Mouse (Mus musculus): ENCODE measurements around the gene Igsf9b. TPM values are rescaled to one million over a fixed set of nuclear protein-coding genes. Genes with fewer than 3 reads are reported as not detected.

Igsf9b gene
- polyA plus RNA-seq (2012; rRNA removed; ENCODE audit: low replicate concordance): 0.22 and 0.73 TPM in 2 replicates

GRCm38 (mm10) chr9:27298411-27299285 lies at the start of gene Igsf9b:
Igsf9b (plus strand) TSS chr9:27299204.

GRCm38 (mm10) chr9:27396500-27396899 lies 97.5 kb downstream of the Igsf9b start, which contains the start of gene Spata19:
Spata19 (plus strand) TSS chr9:27396800.

Other genes starting within 250 kb of the Igsf9b start
- 14.6 and 24.4 TPM in 2 replicates for gene Jam3, start 143.8 kb upstream of the Igsf9b start, polyA plus RNA-seq (2012; rRNA removed; ENCODE audit: low replicate concordance)
- not detected in 2 replicates for gene Spata19, start 97.6 kb downstream of the Igsf9b start, polyA plus RNA-seq (2012; rRNA removed; ENCODE audit: low replicate concordance)

Measured in mammary gland, adult 2 months (tissue).